Mouse (Mus musculus) E14TG2a.4 (cell line): ENCODE results near the gene Ercc8.

Source experiments
- H3K27me3 ChIP-seq: 2 replicates; pipeline ENCODE4 v1.6.1; 2014; ENCODE audit warnings: low read length, control low read depth; ENCODE audit not compliant: insufficient read depth
- H3K36me3 ChIP-seq: 2 replicates; pipeline ENCODE4 v1.6.1; 2014; ENCODE audit warnings: low read length, control low read depth; ENCODE audit not compliant: insufficient read depth
- H3K4me1 ChIP-seq: replicated peaks from 2 replicates; pipeline ENCODE4 v1.6.1; 2014; ENCODE audit warnings: low read depth, low read length, control low read depth
- H3K4me3 ChIP-seq: replicated peaks from 2 replicates; pipeline ENCODE4 v1.5.1; 2014; ENCODE audit warnings: mild to moderate bottlenecking, low read length
- H3K9me3 ChIP-seq: 2 replicates; pipeline ENCODE4 v1.6.1; 2014; ENCODE audit warnings: low read length, control low read depth
- CTCF ChIP-seq: conservative IDR thresholded peaks from 2 replicates; pipeline ENCODE4 v1.5.1; 2014; ENCODE audit warnings: low read length
- NANOG ChIP-seq: IDR thresholded peaks from 2 replicates; pipeline ENCODE4 v1.6.1; 2014; ENCODE audit warnings: borderline replicate concordance, low read length, mixed read lengths
- POU5F1 ChIP-seq: IDR thresholded peaks from 2 replicates; pipeline ENCODE4 v1.6.1; 2014; ENCODE audit warnings: low read length, borderline replicate concordance

Ercc8 gene

DNA sequence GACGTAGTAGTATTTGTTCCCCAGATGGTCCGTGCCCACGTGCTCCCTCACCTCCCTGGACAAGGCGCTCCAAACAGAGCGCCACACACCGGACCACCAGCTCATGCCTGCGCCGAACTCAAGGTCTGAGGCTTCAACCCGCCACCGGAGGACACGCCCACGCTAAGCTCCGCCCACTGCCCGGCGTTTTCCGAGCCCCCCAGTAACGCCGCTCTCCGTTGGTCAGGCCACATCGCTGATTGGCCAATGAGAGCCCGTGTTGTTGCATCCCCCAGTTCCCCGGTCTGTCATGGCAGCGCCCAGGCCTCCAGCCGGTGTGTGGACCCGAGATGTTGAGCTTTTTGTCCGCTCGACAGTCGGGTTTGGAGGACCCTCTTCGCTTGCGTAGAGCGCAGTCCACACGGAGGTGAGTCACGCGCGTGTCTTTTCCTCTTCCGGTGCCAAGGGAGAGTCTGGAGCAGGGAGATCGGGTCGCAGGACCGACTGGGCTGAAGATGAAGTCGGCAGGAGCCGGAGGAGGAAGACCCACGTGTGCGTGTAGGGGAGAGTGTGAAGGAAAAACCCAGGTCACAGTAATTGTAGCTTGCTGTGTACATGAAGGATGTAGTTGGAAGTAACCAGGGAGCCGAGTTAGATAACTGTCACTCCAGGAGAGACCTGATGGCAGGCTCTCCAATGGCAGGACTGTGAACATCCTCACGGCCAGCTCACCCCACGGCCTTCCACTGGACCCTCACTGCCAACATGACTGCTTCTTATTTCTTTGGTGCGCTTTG, at the start of gene Ercc8, which contains the start of gene Ndufaf2:
TSS of gene Ercc8 (plus strand) at position 267 of the 776 bp plus-strand sequence.
TSS of gene Ndufaf2 (minus strand) at position 159 of the 776 bp plus-strand sequence.
- no peaks in the 10 kb centered on the region for H3K27me3 ChIP-seq
- H3K36me3 ChIP-seq, result peaks cover 16% of the 10 kb centered on the region
- H3K4me3 ChIP-seq, result peak within 1 kb of the TSS; percentile 97
- no peaks in the 10 kb centered on the region for H3K9me3 ChIP-seq
- TF ChIP-seq POU5F1 (no peak), CTCF (no peak), NANOG (no peak)
- H3K4me1 ChIP-seq, result peaks cover 28% of the 10 kb centered on the region

DNA sequence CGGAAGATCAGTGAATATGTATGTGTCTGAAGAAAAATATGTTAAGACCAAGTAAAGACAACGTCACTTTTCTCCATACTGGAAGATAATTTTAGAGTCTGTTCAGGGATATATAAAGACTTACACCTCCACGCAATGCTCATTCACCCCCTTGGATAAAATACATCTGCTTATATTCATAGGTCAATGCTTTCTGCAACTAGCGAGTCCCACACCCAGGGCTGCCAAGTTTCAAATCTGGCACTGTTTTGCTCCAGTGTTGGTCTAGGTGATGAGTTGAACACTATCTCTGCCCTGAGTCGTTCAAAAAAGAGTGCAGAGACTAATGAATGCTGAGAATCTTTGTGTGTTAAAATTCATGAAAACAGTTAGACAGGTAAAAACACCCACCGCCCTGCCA, 47.6 kb upstream of the Ercc8 start:
- Histone ChIP-seq H3K36me3 (no peaks in the 10 kb centered on the region), H3K4me1 (peaks cover 4% of the 10 kb centered on the region; the same call in 1 of the 2 replicates), H3K27me3 (no peaks in the 10 kb centered on the region), H3K9me3 (no peaks in the 10 kb centered on the region), H3K4me3 (no peak overlapping the region)
- TF ChIP-seq POU5F1 (no peak), CTCF (no peak), NANOG (no peak)

DNA sequence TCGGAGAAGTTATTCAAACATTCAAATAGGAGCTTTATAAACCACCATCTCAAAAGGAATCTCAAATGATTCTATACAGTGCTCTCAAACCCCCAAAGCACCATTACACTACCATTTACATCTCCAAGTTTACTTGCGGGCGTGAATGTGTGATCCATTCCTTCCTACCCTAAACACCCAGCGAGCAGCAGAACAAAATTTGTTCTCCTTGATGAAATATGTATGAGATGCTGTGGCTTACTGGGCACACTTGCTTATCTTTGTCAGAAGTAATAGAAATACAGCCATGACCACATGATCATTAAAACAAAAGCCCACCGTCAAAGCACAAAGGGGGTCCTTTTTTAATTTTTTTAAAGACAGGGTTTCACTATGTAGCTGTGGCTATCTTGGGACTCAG, 45.0 kb upstream of the Ercc8 start:
- TF ChIP-seq CTCF (no peak), POU5F1 (no peak), NANOG (no peak)
- Histone ChIP-seq H3K4me3 (no peak overlapping the region), H3K4me1 (peaks cover 6% of the 10 kb centered on the region), H3K9me3 (no peaks in the 10 kb centered on the region), H3K36me3 (no peaks in the 10 kb centered on the region), H3K27me3 (no peaks in the 10 kb centered on the region)

DNA sequence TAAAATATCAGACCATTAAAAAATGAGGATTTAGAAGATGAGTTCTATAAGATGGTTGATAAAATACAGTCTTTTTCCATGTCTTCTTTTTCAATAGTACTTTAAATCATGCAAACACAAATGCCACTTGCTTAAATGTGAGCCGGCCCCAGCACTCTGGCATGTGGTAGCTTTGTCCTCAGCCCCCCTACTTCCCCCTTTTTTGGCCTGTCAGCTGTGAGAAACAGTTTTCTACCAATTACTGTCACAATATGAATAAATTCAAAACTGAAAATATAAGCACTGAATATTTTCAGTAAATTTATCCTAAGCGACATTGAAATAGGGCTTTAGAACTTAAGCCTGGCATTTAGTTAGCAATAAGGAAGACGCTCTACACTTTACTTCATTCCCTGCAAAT, 44.3 kb upstream of the Ercc8 start:
- Histone ChIP-seq H3K36me3 (no peaks in the 10 kb centered on the region), H3K4me3 (no peak overlapping the region), H3K9me3 (no peaks in the 10 kb centered on the region), H3K27me3 (no peaks in the 10 kb centered on the region), H3K4me1 (peaks cover 6% of the 10 kb centered on the region)
- TF ChIP-seq CTCF (no peak), POU5F1 (no peak), NANOG (no peak)

DNA sequence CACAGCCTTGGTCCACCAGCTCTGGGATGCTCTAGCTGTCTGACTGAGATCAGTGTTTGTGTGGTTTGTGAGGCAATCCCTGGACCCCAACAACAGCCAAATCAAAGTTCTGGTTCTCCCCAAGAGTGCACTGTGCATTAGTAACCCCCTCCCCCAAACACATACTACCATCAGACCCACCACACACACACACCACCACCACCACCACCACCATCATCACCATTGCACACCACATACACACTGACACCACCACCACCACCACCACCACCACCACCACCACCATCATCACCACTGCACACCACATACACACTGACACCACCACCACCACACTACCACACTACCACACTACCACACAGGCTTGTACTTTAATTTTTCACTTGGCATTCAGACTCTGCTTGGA, 40.9 kb upstream of the Ercc8 start:
- Histone ChIP-seq H3K4me1 (peaks cover 21% of the 10 kb centered on the region), H3K4me3 (no peak overlapping the region), H3K36me3 (peaks cover 3% of the 10 kb centered on the region; the same call in 1 of the 2 replicates), H3K27me3 (no peaks in the 10 kb centered on the region), H3K9me3 (no peaks in the 10 kb centered on the region)
- TF ChIP-seq POU5F1 (no peak), CTCF (no peak), NANOG (no peak)

DNA sequence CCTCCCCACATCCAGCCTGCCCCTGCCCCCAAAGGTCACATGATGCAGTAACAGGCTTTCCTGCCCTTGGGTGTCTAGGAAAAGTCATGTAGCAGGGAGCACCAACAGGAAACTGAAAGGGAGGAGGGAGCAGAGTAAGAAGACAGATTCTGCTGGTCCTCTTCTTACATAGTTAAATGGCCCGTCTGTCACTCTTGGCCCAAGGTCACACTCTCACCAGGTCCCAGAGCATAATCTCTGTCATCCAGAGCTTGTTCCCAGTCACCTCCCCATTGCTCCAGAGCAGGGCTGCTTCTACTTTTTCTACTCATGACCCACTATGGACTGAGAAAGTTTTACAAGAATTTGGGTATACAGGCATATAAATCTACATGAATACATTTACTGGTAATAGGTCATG, 40.3 kb upstream of the Ercc8 start:
- Histone ChIP-seq H3K36me3 (peaks cover 3% of the 10 kb centered on the region; the same call in 1 of the 2 replicates), H3K4me3 (no peak overlapping the region), H3K9me3 (no peaks in the 10 kb centered on the region), H3K4me1 (peaks cover 24% of the 10 kb centered on the region), H3K27me3 (no peaks in the 10 kb centered on the region)
- no peak for TF ChIP-seq POU5F1
- TF ChIP-seq CTCF, result no peak
- TF ChIP-seq NANOG, result no peak

DNA sequence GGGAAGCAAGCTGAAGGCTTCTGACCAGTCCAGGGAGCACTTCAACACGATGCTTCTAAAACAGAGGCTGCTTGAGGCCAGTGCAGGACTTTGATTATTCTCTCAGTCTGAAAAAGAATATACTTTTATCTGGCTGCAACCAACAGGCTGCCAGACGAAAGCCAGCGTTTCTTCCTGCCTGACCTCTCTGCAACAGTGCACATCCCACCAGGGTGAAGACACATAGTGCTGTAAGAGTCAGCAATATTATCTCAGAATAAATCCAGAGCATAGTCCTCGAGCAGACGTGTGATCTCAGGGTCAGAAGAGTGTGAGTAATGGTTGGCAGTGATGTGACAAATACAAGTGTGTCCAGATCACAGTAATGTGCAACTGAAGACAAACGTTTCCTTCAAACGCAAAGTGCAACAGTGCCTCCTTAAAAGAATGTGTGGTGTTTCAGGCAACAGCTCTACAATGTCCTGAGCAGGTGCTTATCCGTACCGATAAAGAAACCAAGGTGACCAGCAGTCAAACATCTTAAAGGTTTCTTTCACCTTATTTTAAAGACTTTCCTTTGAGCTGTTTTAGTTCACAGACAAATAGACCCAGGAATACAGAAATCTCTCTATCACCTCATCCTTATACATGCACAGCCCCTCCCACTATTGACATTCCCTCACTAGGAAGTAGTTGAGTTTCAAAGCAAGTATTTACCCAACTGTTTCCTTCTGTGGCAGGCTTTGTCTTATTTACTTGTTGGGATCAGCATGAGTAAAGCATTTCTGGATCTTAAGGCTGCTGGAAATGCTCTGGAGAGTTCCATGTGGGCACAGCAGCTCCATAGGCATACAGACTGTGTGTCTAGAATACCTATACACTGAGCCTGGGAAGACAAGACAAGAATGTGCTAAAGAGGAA, 38.9 kb upstream of the Ercc8 start:
- H3K36me3 ChIP-seq, result peaks cover 3% of the 10 kb centered on the region; the same call in 1 of the 2 replicates
- H3K9me3 ChIP-seq, result no peaks in the 10 kb centered on the region
- TF ChIP-seq NANOG (no peak), CTCF (no peak), POU5F1 (no peak)
- no peaks in the 10 kb centered on the region for H3K27me3 ChIP-seq
- H3K4me1 ChIP-seq, result peaks cover 28% of the 10 kb centered on the region
- no peak overlapping the region for H3K4me3 ChIP-seq

DNA sequence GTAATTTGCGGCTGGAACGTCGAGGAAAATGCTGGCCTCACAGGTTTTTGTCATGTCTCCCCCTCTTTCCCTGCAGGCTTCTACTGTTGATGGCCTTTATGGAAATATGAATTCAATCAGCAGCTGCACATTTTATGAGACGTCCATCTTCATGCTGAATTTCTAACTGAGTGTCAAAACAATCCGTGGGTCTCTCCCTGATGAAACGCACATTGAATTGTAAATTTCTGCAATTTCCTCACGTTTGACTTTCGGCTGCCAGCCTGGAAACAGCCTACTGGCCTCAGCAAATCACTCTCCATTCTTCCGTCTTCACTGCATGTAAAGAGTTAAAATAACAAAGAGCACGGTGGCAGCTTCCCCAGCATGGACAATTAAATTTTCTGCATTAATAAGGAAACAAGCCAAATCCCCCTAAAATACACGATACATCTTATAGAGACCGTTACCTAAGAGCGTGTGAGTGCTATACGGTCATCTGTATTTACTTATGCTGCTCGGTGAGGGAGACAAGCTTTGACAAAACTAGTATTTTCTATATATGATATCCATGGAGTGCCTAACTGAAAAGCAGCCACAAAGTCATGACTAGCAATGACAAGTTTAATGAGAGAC, 35.3 kb upstream of the Ercc8 start:
- H3K27me3 ChIP-seq, result no peaks in the 10 kb centered on the region

More for the DNA sequence above, 35.3 kb upstream of the Ercc8 start:
- H3K4me3 ChIP-seq, result no peak overlapping the region
- H3K36me3 ChIP-seq, result peaks cover 3% of the 10 kb centered on the region; the same call in 1 of the 2 replicates
- no peaks in the 10 kb centered on the region for H3K9me3 ChIP-seq
- TF ChIP-seq NANOG (no peak), POU5F1 (no peak), CTCF (no peak)
- H3K4me1 ChIP-seq, result peaks cover 24% of the 10 kb centered on the region
